Mouse (Mus musculus): ENCODE measurements at regions not wholly inside any gene's neighbourhood (a gene's known extent, or its start where the extent isn't known, plus 50 kb on each side); places are given as distances from the start of the nearest gene placed in this dataset.

DNA sequence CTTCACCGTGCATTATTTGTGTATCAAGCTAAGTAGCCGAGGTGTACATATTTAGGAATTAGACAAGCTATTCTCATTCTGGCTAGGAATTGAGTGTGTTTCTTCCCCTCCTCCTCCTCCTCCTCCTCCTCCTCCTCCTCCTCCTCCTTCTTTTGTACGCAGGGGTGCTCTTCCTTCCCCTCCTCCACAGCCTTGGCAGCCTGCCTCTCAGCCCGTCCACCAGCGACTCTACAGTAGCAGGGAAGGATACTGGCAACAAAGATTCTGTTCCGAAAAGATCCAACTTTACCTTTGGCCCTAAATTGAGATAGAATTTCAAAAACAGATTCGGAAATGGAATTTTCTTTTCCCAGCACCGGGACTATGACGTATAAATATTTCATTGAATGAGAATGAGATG lies 253.0 kb downstream of the Nup35 start:
- 77% methylated on average over 8 of the region's 9 CpGs for WGBS
- no peak for DNase-seq (ENCODE audit: low spot score)

DNA sequence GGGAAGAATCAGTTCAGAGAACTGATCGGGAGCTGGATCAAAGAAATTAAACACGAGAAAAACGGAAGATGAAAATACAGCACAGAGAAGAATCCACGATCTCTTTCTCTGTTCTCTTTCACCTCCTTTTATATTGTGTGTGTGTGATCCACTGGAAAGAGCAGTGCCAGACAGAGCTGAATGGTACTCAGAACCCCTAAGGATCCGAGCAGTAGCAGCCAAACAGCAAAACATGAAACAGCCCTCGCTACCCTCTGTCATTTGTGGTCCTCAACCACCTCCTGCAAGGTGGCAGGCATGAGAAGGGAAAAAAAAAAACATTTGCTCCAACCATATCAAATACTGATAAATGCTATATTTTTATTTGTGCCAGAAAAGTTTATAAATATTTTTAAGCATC lies 253.4 kb downstream of the Nup35 start:
- Histone ChIP-seq H3K27ac (replicated peaks) (no peak overlapping the region), H3K4me1 (no peaks in the 10 kb centered on the region), H3K27me3 (replicated peaks; ENCODE audit: low read depth, poor library complexity, severe bottlenecking) (no peaks in the 10 kb centered on the region), H3K9me3 (no peaks in the 10 kb centered on the region), H3K36me3 (replicated peaks) (no peaks in the 10 kb centered on the region), H3K4me3 (no peak overlapping the region)
- DNase-seq (ENCODE audit: low spot score) = no peak
- whole genome bisulfite sequencing = 81% methylated on average over 6 of the region's 6 CpGs

More for the DNA sequence above, 253.0 kb downstream of the Nup35 start:
- Histone ChIP-seq H3K27ac (replicated peaks) (no peak overlapping the region), H3K4me1 (no peaks in the 10 kb centered on the region), H3K27me3 (replicated peaks; ENCODE audit: low read depth, poor library complexity, severe bottlenecking) (no peaks in the 10 kb centered on the region), H3K36me3 (replicated peaks) (no peaks in the 10 kb centered on the region), H3K9me3 (no peaks in the 10 kb centered on the region), H3K4me3 (no peak overlapping the region)

DNA sequence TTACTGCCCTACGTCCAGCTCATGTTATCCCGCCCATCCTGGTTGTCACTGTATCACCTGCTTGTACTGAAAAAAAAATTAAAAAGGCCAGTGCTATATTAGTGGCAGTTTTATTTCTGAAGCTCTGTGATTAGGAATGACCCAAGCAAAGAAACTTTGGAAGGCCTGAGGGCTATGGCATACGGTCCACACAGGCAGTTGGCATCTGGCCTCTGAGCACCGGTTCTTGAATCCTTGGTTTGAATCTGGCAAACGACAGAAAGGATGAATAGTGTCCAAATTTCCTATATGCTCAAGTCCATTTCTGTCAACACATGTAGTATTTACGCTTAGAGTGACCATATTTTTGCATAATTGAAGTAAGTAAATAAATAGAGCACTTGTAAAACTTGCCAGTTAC lies 254.3 kb downstream of the Nup35 start:
- 86% methylated on average over 6 of the region's 6 CpGs for WGBS
- Histone ChIP-seq H3K27ac (replicated peaks) (no peak overlapping the region), H3K36me3 (replicated peaks) (no peaks in the 10 kb centered on the region), H3K9me3 (no peaks in the 10 kb centered on the region), H3K4me1 (no peaks in the 10 kb centered on the region), H3K4me3 (no peak overlapping the region), H3K27me3 (replicated peaks; ENCODE audit: low read depth, poor library complexity, severe bottlenecking) (no peaks in the 10 kb centered on the region)
- no peak for DNase-seq (ENCODE audit: low spot score)

DNA sequence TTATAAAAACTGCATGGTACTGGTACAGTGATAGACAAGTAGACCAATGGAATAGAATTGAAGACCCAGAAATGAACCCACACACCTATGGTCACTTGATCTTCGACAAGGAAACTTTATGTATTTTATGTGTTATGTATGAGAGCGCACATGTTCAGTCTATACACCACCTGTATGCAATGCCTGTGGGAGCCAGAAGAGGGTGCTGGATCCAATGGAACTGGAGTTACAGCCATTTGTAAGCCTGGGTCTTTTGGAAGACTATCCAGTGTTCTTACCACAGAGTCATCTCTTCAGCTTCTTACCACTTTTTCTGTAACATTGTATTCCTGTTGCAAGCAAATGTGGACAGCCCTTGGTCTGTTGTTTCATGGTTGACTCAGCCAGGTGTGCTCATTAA lies 261.4 kb downstream of the Nup35 start:
- no peaks in the 10 kb centered on the region for H3K27me3 ChIP-seq (replicated peaks; ENCODE audit: low read depth, poor library complexity, severe bottlenecking)
- no peaks in the 10 kb centered on the region for H3K4me1 ChIP-seq
- DNase-seq (ENCODE audit: low spot score) = no peak
- H3K9me3 ChIP-seq = no peaks in the 10 kb centered on the region
- H3K27ac ChIP-seq (replicated peaks) = no peak overlapping the region
- 92% methylated on average over 2 of the region's 2 CpGs for WGBS
- H3K36me3 ChIP-seq (replicated peaks) = no peaks in the 10 kb centered on the region
- H3K4me3 ChIP-seq = no peak overlapping the region

GRCm38 (mm10) chr2:80884231-80884630 lies 267.2 kb downstream of the Nup35 start:
- Histone ChIP-seq H3K27me3 (replicated peaks; ENCODE audit: low read depth, poor library complexity, severe bottlenecking) (no peaks in the 10 kb centered on the region), H3K4me1 (no peaks in the 10 kb centered on the region), H3K9me3 (no peaks in the 10 kb centered on the region), H3K36me3 (replicated peaks) (no peaks in the 10 kb centered on the region), H3K27ac (replicated peaks) (no peak overlapping the region), H3K4me3 (no peak overlapping the region)
- no peak for DNase-seq (ENCODE audit: low spot score)
- WGBS = 87% methylated on average over 5 of the region's 5 CpGs

- Histone ChIP-seq H3K27ac (replicated peaks) (no peak overlapping the region), H3K9me3 (no peaks in the 10 kb centered on the region), H3K36me3 (replicated peaks) (no peaks in the 10 kb centered on the region), H3K27me3 (replicated peaks; ENCODE audit: low read depth, poor library complexity, severe bottlenecking) (no peaks in the 10 kb centered on the region), H3K4me3 (no peak overlapping the region), H3K4me1 (no peaks in the 10 kb centered on the region)
- WGBS = 57% methylated on average over 3 of the region's 3 CpGs
- DNase-seq (ENCODE audit: low spot score) = no peak
Measured at GRCm38 (mm10) chr2:80902050-80902449, 285.0 kb downstream of the Nup35 start.

DNA sequence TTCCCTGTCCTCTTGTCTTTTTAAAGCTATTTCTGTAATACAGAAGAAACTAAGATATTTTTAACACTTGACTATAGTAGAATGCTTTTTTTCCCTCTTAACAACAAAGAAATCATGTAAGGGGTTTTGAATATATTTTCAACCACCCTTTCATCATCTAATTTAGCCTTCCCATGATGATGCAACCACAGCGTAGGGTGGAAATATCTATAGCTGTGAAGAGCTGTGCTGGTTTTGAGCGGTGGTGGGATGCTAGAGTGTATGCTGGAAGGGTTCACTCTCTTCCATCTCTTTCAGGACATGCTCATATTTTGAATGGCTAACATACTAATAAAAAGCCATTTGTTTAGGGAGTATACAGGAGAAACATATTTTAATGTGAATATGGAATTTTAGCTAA lies 296.4 kb downstream of the Nup35 start:
- WGBS = 90% methylated on average over 2 of the region's 2 CpGs
- no peak for DNase-seq (ENCODE audit: low spot score)
- Histone ChIP-seq H3K4me3 (no peak overlapping the region), H3K36me3 (replicated peaks) (no peaks in the 10 kb centered on the region), H3K9me3 (no peaks in the 10 kb centered on the region), H3K27ac (replicated peaks) (no peak overlapping the region), H3K4me1 (no peaks in the 10 kb centered on the region), H3K27me3 (replicated peaks; ENCODE audit: low read depth, poor library complexity, severe bottlenecking) (no peaks in the 10 kb centered on the region)

GRCm38 (mm10) chr2:80945521-80945920 lies 328.5 kb downstream of the Nup35 start:
- DNase-seq (ENCODE audit: low spot score) = no peak
- no peaks in the 10 kb centered on the region for H3K36me3 ChIP-seq (replicated peaks)

GRCm38 (mm10) chr2:80966766-80967165 lies 349.7 kb downstream of the Nup35 start:
- WGBS = 89% methylated on average over 5 of the region's 5 CpGs
- Histone ChIP-seq H3K36me3 (replicated peaks) (no peaks in the 10 kb centered on the region), H3K27me3 (replicated peaks; ENCODE audit: low read depth, poor library complexity, severe bottlenecking) (no peaks in the 10 kb centered on the region), H3K27ac (replicated peaks) (no peak overlapping the region), H3K4me3 (no peak overlapping the region), H3K9me3 (no peaks in the 10 kb centered on the region), H3K4me1 (no peaks in the 10 kb centered on the region)
- DNase-seq (ENCODE audit: low spot score) = no peak

More at GRCm38 (mm10) chr2:80945521-80945920, 328.5 kb downstream of the Nup35 start:
- H3K27ac ChIP-seq (replicated peaks) = no peak overlapping the region
- 81% methylated on average over 3 of the region's 3 CpGs for WGBS
- H3K9me3 ChIP-seq = no peaks in the 10 kb centered on the region
- no peak overlapping the region for H3K4me3 ChIP-seq
- no peaks in the 10 kb centered on the region for H3K4me1 ChIP-seq
- no peaks in the 10 kb centered on the region for H3K27me3 ChIP-seq (replicated peaks; ENCODE audit: low read depth, poor library complexity, severe bottlenecking)

GRCm38 (mm10) chr2:80967260-80967659 lies 350.2 kb downstream of the Nup35 start:
- Histone ChIP-seq H3K27ac (replicated peaks) (no peak overlapping the region), H3K36me3 (replicated peaks) (no peaks in the 10 kb centered on the region), H3K4me3 (no peak overlapping the region), H3K4me1 (no peaks in the 10 kb centered on the region), H3K27me3 (replicated peaks; ENCODE audit: low read depth, poor library complexity, severe bottlenecking) (no peaks in the 10 kb centered on the region), H3K9me3 (no peaks in the 10 kb centered on the region)
- 86% methylated on average over 11 of the region's 11 CpGs for WGBS
- no peak for DNase-seq (ENCODE audit: low spot score)

- 68% methylated on average over 5 of the region's 5 CpGs for WGBS
Measured at GRCm38 (mm10) chr2:80969354-80969753, 352.3 kb downstream of the Nup35 start.

DNA sequence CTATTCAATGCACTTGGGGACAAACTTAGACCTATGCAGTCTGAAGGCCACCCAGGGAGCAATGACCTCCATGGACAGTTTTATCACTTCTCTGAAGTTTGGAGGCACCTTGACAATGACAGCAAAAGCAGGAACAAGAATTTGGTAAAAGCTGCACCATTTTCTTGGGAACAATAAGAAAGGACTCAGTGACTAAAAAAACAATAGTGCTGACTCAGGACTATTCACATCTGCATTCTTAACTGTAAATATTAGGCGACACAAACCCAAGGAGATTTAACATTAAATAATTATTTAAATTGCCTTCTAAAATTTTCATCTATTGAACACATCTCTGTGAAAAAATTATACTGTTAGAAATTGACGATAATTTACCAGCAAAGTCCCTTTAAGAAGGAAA lies 356.2 kb downstream of the Nup35 start:
- Histone ChIP-seq H3K4me1 (no peaks in the 10 kb centered on the region), H3K4me3 (no peak overlapping the region), H3K36me3 (replicated peaks) (no peaks in the 10 kb centered on the region), H3K27ac (replicated peaks) (no peak overlapping the region), H3K9me3 (no peaks in the 10 kb centered on the region), H3K27me3 (replicated peaks; ENCODE audit: low read depth, poor library complexity, severe bottlenecking) (no peaks in the 10 kb centered on the region)
- 83% methylated on average over 2 of the region's 2 CpGs for WGBS
- no peak for DNase-seq (ENCODE audit: low spot score)

More at GRCm38 (mm10) chr2:80969354-80969753, 352.3 kb downstream of the Nup35 start:
- Histone ChIP-seq H3K4me3 (no peak overlapping the region), H3K27ac (replicated peaks) (no peak overlapping the region), H3K4me1 (no peaks in the 10 kb centered on the region), H3K27me3 (replicated peaks; ENCODE audit: low read depth, poor library complexity, severe bottlenecking) (no peaks in the 10 kb centered on the region), H3K36me3 (replicated peaks) (no peaks in the 10 kb centered on the region), H3K9me3 (no peaks in the 10 kb centered on the region)
- DNase-seq (ENCODE audit: low spot score) = no peak

GRCm38 (mm10) chr2:80998296-80998695 lies 381.3 kb downstream of the Nup35 start:
- DNase-seq (ENCODE audit: low spot score) = no peak
- H3K36me3 ChIP-seq (replicated peaks) = no peaks in the 10 kb centered on the region
- H3K27me3 ChIP-seq (replicated peaks; ENCODE audit: low read depth, poor library complexity, severe bottlenecking) = no peaks in the 10 kb centered on the region
- WGBS = 87% methylated on average over 1 of the region's 1 CpGs
- H3K4me1 ChIP-seq = no peaks in the 10 kb centered on the region
- H3K9me3 ChIP-seq = no peaks in the 10 kb centered on the region
- H3K27ac ChIP-seq (replicated peaks) = no peak overlapping the region
- no peak overlapping the region for H3K4me3 ChIP-seq

DNA sequence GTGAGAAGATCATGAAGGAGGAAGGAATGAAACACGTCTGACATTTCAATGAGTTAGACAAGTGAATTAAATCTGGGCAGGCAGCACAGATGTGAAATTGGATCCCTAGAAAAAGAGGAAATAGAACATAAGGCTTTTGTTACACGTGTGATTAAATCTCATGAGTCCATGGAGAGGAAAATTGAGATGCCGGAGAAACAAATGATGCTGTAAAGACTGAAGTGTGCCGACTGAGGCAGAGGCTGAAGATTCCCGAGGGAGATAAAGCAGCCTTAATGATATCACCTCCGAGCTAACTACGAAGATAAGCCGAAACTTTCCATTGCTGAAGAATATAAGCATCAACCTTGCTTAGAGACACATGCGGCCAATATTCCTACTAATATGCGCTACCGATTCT lies 390.0 kb downstream of the Nup35 start:
- DNase-seq (ENCODE audit: low spot score) = no peak
- H3K9me3 ChIP-seq = no peaks in the 10 kb centered on the region
- H3K4me1 ChIP-seq = no peaks in the 10 kb centered on the region
- no peaks in the 10 kb centered on the region for H3K36me3 ChIP-seq (replicated peaks)
- no peak overlapping the region for H3K27ac ChIP-seq (replicated peaks)
- no peak overlapping the region for H3K4me3 ChIP-seq
- WGBS = 79% methylated on average over 11 of the region's 11 CpGs
- no peaks in the 10 kb centered on the region for H3K27me3 ChIP-seq (replicated peaks; ENCODE audit: low read depth, poor library complexity, severe bottlenecking)

Measured in embryonic facial prominence, embryonic 10.5 days (tissue).